Mouse (Mus musculus) liver, postnatal 0 days (tissue): ENCODE measurements around the gene Dlgap3. TPM values are rescaled to one million over a fixed set of nuclear protein-coding genes. Genes with fewer than 3 reads are reported as not detected.

Experiments used
- ATAC-seq: fragments of 200-750 bp; cut with Nextera tagmentation; 2 replicates; pipeline ENCODE4 v1.8.0; 2017; ENCODE audit warnings: mild to moderate bottlenecking, moderate library complexity
- DNase-seq: peaks from one replicate; pipeline ENCODE4 v3.0.0-alpha.2; 2016
- H3K27ac ChIP-seq: fragments of 300-500 bp; sonication (generic); 2 replicates; pipeline ENCODE4 v1.5.1; 2014; ENCODE audit warnings: antibody characterized with exemption, moderate library complexity, mild to moderate bottlenecking, low read depth
- H3K27me3 ChIP-seq: fragments of 300-500 bp; sonication (generic); 2 replicates; pipeline ENCODE4 v1.6.1; 2014; ENCODE audit warnings: low read length, control low read depth, mixed read lengths; ENCODE audit not compliant: insufficient read depth
- H3K36me3 ChIP-seq: fragments of 300-500 bp; sonication (generic); replicated peaks from 2 replicates; pipeline ENCODE4 v1.6.1; 2014; ENCODE audit warnings: mild to moderate bottlenecking, control low read depth, low read length, moderate library complexity, mixed read lengths; ENCODE audit not compliant: insufficient read depth
- H3K4me1 ChIP-seq: fragments of 300-500 bp; sonication (generic); 2 replicates; pipeline ENCODE4 v1.6.1; 2014; ENCODE audit warnings: antibody characterized with exemption, mild to moderate bottlenecking, control low read depth; ENCODE audit not compliant: insufficient read depth
- H3K4me2 ChIP-seq: fragments of 300-500 bp; sonication (generic); 2 replicates; pipeline ENCODE4 v1.6.1; 2014; ENCODE audit warnings: low read depth, mild to moderate bottlenecking, low read length, moderate library complexity, mixed read lengths
- H3K4me3 ChIP-seq: fragments of 300-500 bp; sonication (generic); 2 replicates; pipeline ENCODE4 v1.5.1; 2014; ENCODE audit warnings: low read depth, low read length
- H3K9ac ChIP-seq: fragments of 300-500 bp; sonication (generic); replicated peaks from 2 replicates; pipeline ENCODE4 v1.6.1; 2014; ENCODE audit warnings: mild to moderate bottlenecking, moderate library complexity
- H3K9me3 ChIP-seq: fragments of 300-500 bp; sonication (generic); 2 replicates; pipeline ENCODE4 v1.6.1; 2016; ENCODE audit warnings: mild to moderate bottlenecking, control low read depth, low read length, mixed read lengths
- CTCF ChIP-seq: sonication (generic); IDR thresholded peaks from 2 replicates; pipeline ENCODE4 v1.5.1; 2016; ENCODE audit warnings: antibody characterized with exemption, low read depth
- EP300 ChIP-seq: IDR thresholded peaks from 2 replicates; pipeline ENCODE4 v1.6.1; 2016; ENCODE audit warnings: antibody characterized with exemption, low read depth, mild to moderate bottlenecking
- WGBS: fragments of 180-500 bp; shearing (Covaris S2); extraction: QIAGEN DNeasy Blood & Tissue Kit; methylation state at CpG from one replicate; pipeline ENCODE4 v1.1.7; 2014; ENCODE audit not compliant: insufficient replicate concordance; 5-methylcytosine and 5-hydroxymethylcytosine counted together
- polyA plus RNA-seq: library from polyadenylated mRNA; unstranded; fragments of >200 nt; fragmentation: Nextera tagmentation; extraction: Ambion mirVana; gene quantifications from 2 replicates; pipeline ENCODE4 v1.2.1, GENCODE M21; 2015

Gene Dlgap3
- polyA plus RNA-seq, 1 experiment from 2014 or later: 0.07 TPM

- Histone ChIP-seq H3K27ac (no peak overlapping the region), H3K9ac (no peak overlapping the region), H3K4me2 (no peak overlapping the region), H3K9me3 (no peaks in the 10 kb centered on the region), H3K4me3 (no peak overlapping the region), H3K36me3 (no peaks in the 10 kb centered on the region), H3K4me1 (no peaks in the 10 kb centered on the region), H3K27me3 (no peaks in the 10 kb centered on the region)
- no peak for DNase-seq
- no peak for ATAC-seq
- WGBS: 71% methylated on average over 1 of the region's 1 CpGs
- TF ChIP-seq EP300 (no peak), CTCF (no peak)
Observed at GRCm38 (mm10) chr4:127203081-127203480, 34.1 kb downstream of the Dlgap3 start.

- no peaks in the 10 kb centered on the region; the same call in 1 of the 2 replicates for H3K27me3 ChIP-seq
- H3K9ac ChIP-seq: no peak overlapping the region
- H3K9me3 ChIP-seq: no peaks in the 10 kb centered on the region
- TF ChIP-seq EP300 (no peak), CTCF (no peak)
- 73% methylated on average over 9 of the region's 9 CpGs for WGBS
- no peak overlapping the region for H3K4me3 ChIP-seq
- no peak overlapping the region for H3K4me2 ChIP-seq
- H3K27ac ChIP-seq: no peak overlapping the region
- ATAC-seq (no peak), DNase-seq (no peak)
- H3K4me1 ChIP-seq: no peaks in the 10 kb centered on the region
- H3K36me3 ChIP-seq: no peaks in the 10 kb centered on the region
Observed at GRCm38 (mm10) chr4:127211318-127211717, 42.3 kb downstream of the Dlgap3 start.

- no peak overlapping the region for H3K27ac ChIP-seq
- H3K9me3 ChIP-seq: no peaks in the 10 kb centered on the region
- no peaks in the 10 kb centered on the region; the same call in 1 of the 2 replicates for H3K27me3 ChIP-seq
- H3K4me2 ChIP-seq: no peak overlapping the region
- WGBS: 18% methylated on average over 28 of the region's 28 CpGs
- no peak overlapping the region for H3K9ac ChIP-seq
- DNase-seq: no peak
- ATAC-seq: no peak
- H3K4me1 ChIP-seq: no peaks in the 10 kb centered on the region
- H3K4me3 ChIP-seq: no peak overlapping the region
- TF ChIP-seq EP300 (no peak), CTCF (no peak)
- H3K36me3 ChIP-seq: no peaks in the 10 kb centered on the region
Observed at GRCm38 (mm10) chr4:127214510-127214909, 45.5 kb downstream of the Dlgap3 start.

GRCm38 (mm10) chr4:127215103-127215502 is 46.1 kb downstream of the Dlgap3 start:
- 45% methylated on average over 11 of the region's 11 CpGs for WGBS

GRCm38 (mm10) chr4:127215799-127216198 is 46.8 kb downstream of the Dlgap3 start:
- H3K9me3 ChIP-seq: no peaks in the 10 kb centered on the region
- H3K27me3 ChIP-seq: no peaks in the 10 kb centered on the region; the same call in 1 of the 2 replicates
- no peaks in the 10 kb centered on the region for H3K36me3 ChIP-seq
- TF ChIP-seq CTCF (no peak), EP300 (no peak)
- H3K4me2 ChIP-seq: no peak overlapping the region
- DNase-seq: no peak
- H3K9ac ChIP-seq: no peak overlapping the region
- H3K27ac ChIP-seq: no peak overlapping the region
- WGBS: 57% methylated on average over 5 of the region's 9 CpGs
- H3K4me1 ChIP-seq: no peaks in the 10 kb centered on the region
- ATAC-seq: no peak
- no peak overlapping the region for H3K4me3 ChIP-seq

More at GRCm38 (mm10) chr4:127215103-127215502, 46.1 kb downstream of the Dlgap3 start:
- no peak overlapping the region for H3K4me2 ChIP-seq
- H3K9ac ChIP-seq: no peak overlapping the region
- no peaks in the 10 kb centered on the region for H3K36me3 ChIP-seq
- no peaks in the 10 kb centered on the region for H3K4me1 ChIP-seq
- no peak overlapping the region for H3K27ac ChIP-seq
- no peaks in the 10 kb centered on the region for H3K9me3 ChIP-seq
- no peaks in the 10 kb centered on the region; the same call in 1 of the 2 replicates for H3K27me3 ChIP-seq
- TF ChIP-seq CTCF: peak; percentile 19; the same call in 1 of the 2 replicates
- no peak for TF ChIP-seq EP300
- DNase-seq (no peak), ATAC-seq (no peak)
- H3K4me3 ChIP-seq: no peak overlapping the region

GRCm38 (mm10) chr4:127216251-127216651 is 47.2 kb downstream of the Dlgap3 start:
- H3K36me3 ChIP-seq: no peaks in the 10 kb centered on the region
- H3K27ac ChIP-seq: no peak overlapping the region
- H3K4me3 ChIP-seq: no peak overlapping the region
- H3K4me2 ChIP-seq: no peak overlapping the region
- TF ChIP-seq CTCF: no peak
- TF ChIP-seq EP300: no peak
- no peaks in the 10 kb centered on the region for H3K4me1 ChIP-seq
- H3K27me3 ChIP-seq: no peaks in the 10 kb centered on the region; the same call in 1 of the 2 replicates
- no peak overlapping the region for H3K9ac ChIP-seq
- DNase-seq (no peak), ATAC-seq (no peak)
- 70% methylated on average over 4 of the region's 4 CpGs for WGBS
- no peaks in the 10 kb centered on the region for H3K9me3 ChIP-seq

- WGBS: 70% methylated on average over 11 of the region's 11 CpGs
- no peak for DNase-seq
- no peak overlapping the region for H3K4me3 ChIP-seq
- H3K4me2 ChIP-seq: no peak overlapping the region
- ATAC-seq: no peak
- H3K36me3 ChIP-seq: no peaks in the 10 kb centered on the region
- H3K27ac ChIP-seq: no peak overlapping the region
- H3K9ac ChIP-seq: no peak overlapping the region
- H3K4me1 ChIP-seq: no peaks in the 10 kb centered on the region
- no peaks in the 10 kb centered on the region for H3K9me3 ChIP-seq
- TF ChIP-seq EP300: no peak
- TF ChIP-seq CTCF: no peak
- H3K27me3 ChIP-seq: no peaks in the 10 kb centered on the region; the same call in 1 of the 2 replicates
Observed at GRCm38 (mm10) chr4:127217048-127217447, 48.0 kb downstream of the Dlgap3 start.
